Mouse (Mus musculus): ENCODE results near the gene Rnf25. TPM values are rescaled to one million over a fixed set of nuclear protein-coding genes. Genes with fewer than 3 reads are reported as not detected.

The Rnf25 gene
- total and polyA plus RNA-seq, 2 experiments from 2014 or later = 16.5 to 37.4 TPM

- Histone ChIP-seq H3K36me3 (replicated peaks; ENCODE audit: control insufficient read depth, insufficient read depth, low read length) (no peaks in the 10 kb centered on the region), H3K9ac (replicated peaks; ENCODE audit: low read depth, low read length) (no peak overlapping the region), H3K4me2 (ENCODE audit: low read depth, low read length) (no peak overlapping the region), H3K27ac (ENCODE audit: low read depth) (no peak overlapping the region), H3K4me3 (ENCODE audit: low read depth, low read length) (no peak overlapping the region), H3K9me3 (replicated peaks; ENCODE audit: control insufficient read depth, low read length) (no peaks in the 10 kb centered on the region), H3K4me1 (ENCODE audit: control insufficient read depth, insufficient read depth) (no peaks in the 10 kb centered on the region), H3K27me3 (ENCODE audit: control insufficient read depth, insufficient read depth, low read length) (no peaks in the 10 kb centered on the region)
- no peak for ATAC-seq (ENCODE audit: insufficient read depth, low read depth)
- no peak for DNase-seq (ENCODE audit: low spot score)
- TF ChIP-seq CTCF (IDR thresholded peaks at IDR 0.05; ENCODE audit: low read depth) (no peak), EP300 (IDR thresholded peaks at IDR 0.05; ENCODE audit: low read depth) (no peak)
- WGBS = 77% methylated on average over 5 of the region's 5 CpGs
These were observed 42.1 kb downstream of the Rnf25 start for GRCm38 (mm10) chr1:74559061-74559460.

GRCm38 (mm10) chr1:74544184-74544583, 57.0 kb downstream of the Rnf25 start, which contains the start of gene Usp37:
TSS of gene Usp37 (minus strand) at chr1:74544284.
- H3K9ac ChIP-seq (replicated peaks; ENCODE audit: low read depth, low read length) = no peak within 1 kb of the TSS
- no peak within 1 kb of the TSS for H3K27ac ChIP-seq (ENCODE audit: low read depth)
- no peaks in the 10 kb centered on the region for H3K36me3 ChIP-seq (replicated peaks; ENCODE audit: control insufficient read depth, insufficient read depth, low read length)
- peaks cover 4% of the 10 kb centered on the region; the same call in 1 of the 2 replicates for H3K4me1 ChIP-seq (ENCODE audit: control insufficient read depth, insufficient read depth)
- no peaks in the 10 kb centered on the region for H3K9me3 ChIP-seq (replicated peaks; ENCODE audit: control insufficient read depth, low read length)
- H3K4me2 ChIP-seq (ENCODE audit: low read depth, low read length) = no peak within 1 kb of the TSS
- WGBS = 67% methylated on average over 4 of the region's 4 CpGs
- TF ChIP-seq EP300 (IDR thresholded peaks at IDR 0.05; ENCODE audit: low read depth) (no peak), CTCF (IDR thresholded peaks at IDR 0.05; ENCODE audit: low read depth) (no peak)
- ATAC-seq (ENCODE audit: insufficient read depth, low read depth) (no peak), DNase-seq (ENCODE audit: low spot score) (no peak)
- H3K27me3 ChIP-seq (ENCODE audit: control insufficient read depth, insufficient read depth, low read length) = 0 out of 2 replicates have a peak, but pooled peaks cover 6% of the 10 kb centered on the region
- no peak within 1 kb of the TSS for H3K4me3 ChIP-seq (ENCODE audit: low read depth, low read length)

Small RNA genes within 50 kb of the gene (microRNA-seq; reads per million reads assigned to microRNA genes)
- not detected for gene Gm25035

Other genes with a start within 250 kb of the Rnf25 start
- gene Catip, start 239.3 kb downstream of the Rnf25 start, total RNA-seq (2014; rRNA removed; ENCODE audit: low replicate concordance) = 0.12 TPM in 1 of 2 replicates, not detected in the other
- gene Catip, start 239.3 kb downstream of the Rnf25 start, polyA plus RNA-seq (2015; fragmentation: Nextera tagmentation; extraction: Ambion mirVana) = 0.51 and 0.61 TPM in 2 replicates
- 2.0 and 2.5 TPM in 2 replicates for gene Slc11a1, start 226.2 kb downstream of the Rnf25 start, total RNA-seq (2014; rRNA removed; ENCODE audit: low replicate concordance)
- gene Slc11a1, start 226.2 kb downstream of the Rnf25 start, polyA plus RNA-seq (2015; fragmentation: Nextera tagmentation; extraction: Ambion mirVana) = 1.6 and 1.8 TPM in 2 replicates
- gene Ctdsp1, start 209.9 kb downstream of the Rnf25 start, total RNA-seq (2014; rRNA removed; ENCODE audit: low replicate concordance) = 82.6 and 106 TPM in 2 replicates
- 38.0 and 38.4 TPM in 2 replicates for gene Ctdsp1, start 209.9 kb downstream of the Rnf25 start, polyA plus RNA-seq (2015; fragmentation: Nextera tagmentation; extraction: Ambion mirVana)
- gene Vil1, start 192.0 kb downstream of the Rnf25 start, total RNA-seq (2014; rRNA removed; ENCODE audit: low replicate concordance) = not detected in 2 replicates
- 0.16 and 0.36 TPM in 2 replicates for gene Vil1, start 192.0 kb downstream of the Rnf25 start, polyA plus RNA-seq (2015; fragmentation: Nextera tagmentation; extraction: Ambion mirVana)
- 7.4 and 10.7 TPM in 2 replicates for gene Cnot9, start 95.3 kb downstream of the Rnf25 start, total RNA-seq (2014; rRNA removed; ENCODE audit: low replicate concordance)
- gene Cnot9, start 95.3 kb downstream of the Rnf25 start, polyA plus RNA-seq (2015; fragmentation: Nextera tagmentation; extraction: Ambion mirVana) = 18.2 and 19.4 TPM in 2 replicates
- not detected in 2 replicates for gene Plcd4, start 58.5 kb downstream of the Rnf25 start, total RNA-seq (2014; rRNA removed; ENCODE audit: low replicate concordance)
- gene Plcd4, start 58.5 kb downstream of the Rnf25 start, polyA plus RNA-seq (2015; fragmentation: Nextera tagmentation; extraction: Ambion mirVana) = 0.15 and 0.45 TPM in 2 replicates
- 8.0 and 9.0 TPM in 2 replicates for gene Usp37, start 57.1 kb downstream of the Rnf25 start, total RNA-seq (2014; rRNA removed; ENCODE audit: low replicate concordance)
- 7.4 and 8.3 TPM in 2 replicates for gene Usp37, start 57.1 kb downstream of the Rnf25 start, polyA plus RNA-seq (2015; fragmentation: Nextera tagmentation; extraction: Ambion mirVana)
- gene Zfp142, start 13.2 kb downstream of the Rnf25 start, total RNA-seq (2014; rRNA removed; ENCODE audit: low replicate concordance) = 5.6 and 6.8 TPM in 2 replicates
- 2.0 and 2.2 TPM in 2 replicates for gene Zfp142, start 13.2 kb downstream of the Rnf25 start, polyA plus RNA-seq (2015; fragmentation: Nextera tagmentation; extraction: Ambion mirVana)
- gene Bcs1l, start 13.1 kb downstream of the Rnf25 start, total RNA-seq (2014; rRNA removed; ENCODE audit: low replicate concordance) = 15.3 and 26.8 TPM in 2 replicates
- gene Bcs1l, start 13.1 kb downstream of the Rnf25 start, polyA plus RNA-seq (2015; fragmentation: Nextera tagmentation; extraction: Ambion mirVana) = 17.4 and 18.8 TPM in 2 replicates
- 0.27 and 0.38 TPM in 2 replicates for gene Stk36, start within 50 bp of the Rnf25 start, total RNA-seq (2014; rRNA removed; ENCODE audit: low replicate concordance)
- gene Stk36, start within 50 bp of the Rnf25 start, polyA plus RNA-seq (2015; fragmentation: Nextera tagmentation; extraction: Ambion mirVana) = 0.79 and 2.4 TPM in 2 replicates
- 13.4 and 22.9 TPM in 2 replicates for gene Ttll4, start 60.3 kb upstream of the Rnf25 start, total RNA-seq (2014; rRNA removed; ENCODE audit: low replicate concordance)
- 3.5 and 4.7 TPM in 2 replicates for gene Ttll4, start 60.3 kb upstream of the Rnf25 start, polyA plus RNA-seq (2015; fragmentation: Nextera tagmentation; extraction: Ambion mirVana)
- gene Cyp27a1, start 112.2 kb upstream of the Rnf25 start, total RNA-seq (2014; rRNA removed; ENCODE audit: low replicate concordance) = 6.7 and 13.5 TPM in 2 replicates
- gene Cyp27a1, start 112.2 kb upstream of the Rnf25 start, polyA plus RNA-seq (2015; fragmentation: Nextera tagmentation; extraction: Ambion mirVana) = 10.5 and 11.9 TPM in 2 replicates
- 2.4 and 9.6 TPM in 2 replicates for gene Prkag3, start 147.8 kb upstream of the Rnf25 start, total RNA-seq (2014; rRNA removed; ENCODE audit: low replicate concordance)
- 2.0 and 2.5 TPM in 2 replicates for gene Prkag3, start 147.8 kb upstream of the Rnf25 start, polyA plus RNA-seq (2015; fragmentation: Nextera tagmentation; extraction: Ambion mirVana)
- gene Wnt6, start 170.5 kb upstream of the Rnf25 start, total RNA-seq (2014; rRNA removed; ENCODE audit: low replicate concordance) = 0.23 and 0.88 TPM in 2 replicates
- 0.11 and 0.21 TPM in 2 replicates for gene Wnt6, start 170.5 kb upstream of the Rnf25 start, polyA plus RNA-seq (2015; fragmentation: Nextera tagmentation; extraction: Ambion mirVana)
- not detected in 2 replicates for gene Wnt10a, start 190.1 kb upstream of the Rnf25 start, total RNA-seq (2014; rRNA removed; ENCODE audit: low replicate concordance)
- not detected in 2 replicates for gene Wnt10a, start 190.1 kb upstream of the Rnf25 start, polyA plus RNA-seq (2015; fragmentation: Nextera tagmentation; extraction: Ambion mirVana)